ENCODE assay signal across 27 mouse cellular contexts in the genomic region with DNA sequence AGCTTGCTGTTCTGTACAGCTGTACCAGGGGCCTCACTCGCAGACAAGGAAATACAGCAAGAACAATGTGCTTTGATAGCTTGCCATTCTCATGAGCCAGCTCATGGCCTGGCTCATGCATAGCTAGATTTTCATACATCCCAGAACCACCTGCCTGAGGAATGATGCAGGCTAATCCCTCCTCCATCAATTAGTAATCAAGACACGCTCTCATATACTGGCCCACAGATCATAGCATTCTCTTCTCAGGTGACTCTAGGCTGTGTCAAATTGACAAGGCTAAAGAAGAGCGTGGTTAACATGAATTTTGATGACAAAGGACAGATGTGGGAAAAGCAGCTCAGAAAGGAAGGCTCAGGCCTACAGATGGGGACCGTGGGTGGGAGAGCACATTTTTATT.
DNase-seq lines count a peak whose midpoint lies in the region; ATAC-seq and TF ChIP-seq lines count a peak whose summit lies in the region.
"Had no signal": no experiment of that assay in that cellular context is flagged by ENCODE, and none has a peak within 500 bp of the region (broad histone marks: within the 10 kb centered on the region; RNA-seq: fewer than 3 reads in every experiment).

No protein-coding gene starts in this region.

- H3K4me2 ChIP-seq in hindbrain, embryonic 15.5 days = no peak overlapping the region
- H3K4me2 ChIP-seq in hindbrain, postnatal 0 days (ENCODE audit: low read depth, low read length) = no peak overlapping the region
- no peak overlapping the region for H3K4me2 ChIP-seq in midbrain, embryonic 12.5 days (replicated peaks)
- H3K4me2 ChIP-seq in midbrain, embryonic 15.5 days = no peak overlapping the region
- H3K4me2 ChIP-seq: forebrain, embryonic 13.5 days; heart, embryonic 11.5 days; hindbrain, embryonic 13.5 days had no signal

- H3K9ac ChIP-seq in hindbrain, embryonic 15.5 days = no peak overlapping the region
- no peak overlapping the region for H3K9ac ChIP-seq in hindbrain, postnatal 0 days (replicated peaks; ENCODE audit: low read length)
- H3K9ac ChIP-seq in midbrain, embryonic 12.5 days (replicated peaks) = no peak overlapping the region
- no peak overlapping the region for H3K9ac ChIP-seq in midbrain, embryonic 15.5 days
- H3K9ac ChIP-seq: forebrain, embryonic 13.5 days; hindbrain, embryonic 13.5 days had no signal

- H3K9me3 ChIP-seq in hindbrain, embryonic 15.5 days = no peaks in the 10 kb centered on the region
- no peaks in the 10 kb centered on the region for H3K9me3 ChIP-seq in hindbrain, postnatal 0 days (ENCODE audit: low read length)
- H3K9me3 ChIP-seq in midbrain, embryonic 12.5 days = no peaks in the 10 kb centered on the region
- no peaks in the 10 kb centered on the region for H3K9me3 ChIP-seq in midbrain, embryonic 15.5 days
- H3K9me3 ChIP-seq in embryonic facial prominence, embryonic 10.5 days = no peaks in the 10 kb centered on the region
- H3K9me3 ChIP-seq: forebrain, embryonic 10.5 days; forebrain, embryonic 13.5 days; G1E; hindbrain, embryonic 13.5 days had no signal

- 80% methylated on average over 4 of the region's 4 CpGs for WGBS in hindbrain, embryonic 15.5 days
- WGBS in hindbrain, postnatal 0 days = 76% methylated on average over 4 of the region's 4 CpGs
- 77% methylated on average over 4 of the region's 4 CpGs for WGBS in midbrain, embryonic 12.5 days
- WGBS in midbrain, embryonic 15.5 days = 69% methylated on average over 4 of the region's 4 CpGs
- 88% methylated on average over 4 of the region's 4 CpGs for WGBS in embryonic facial prominence, embryonic 10.5 days

- no peaks in the 10 kb centered on the region for H3K36me3 ChIP-seq in hindbrain, embryonic 15.5 days
- no peaks in the 10 kb centered on the region for H3K36me3 ChIP-seq in hindbrain, postnatal 0 days (ENCODE audit: insufficient read depth, low read length)
- H3K36me3 ChIP-seq in midbrain, embryonic 12.5 days = no peaks in the 10 kb centered on the region
- H3K36me3 ChIP-seq in midbrain, embryonic 15.5 days (replicated peaks) = no peaks in the 10 kb centered on the region
- no peaks in the 10 kb centered on the region for H3K36me3 ChIP-seq in embryonic facial prominence, embryonic 10.5 days (replicated peaks)
- H3K36me3 ChIP-seq: forebrain, embryonic 10.5 days; G1E; hindbrain, embryonic 13.5 days had no signal

- no peak overlapping the region for H3K27ac ChIP-seq in hindbrain, embryonic 15.5 days (replicated peaks)
- H3K27ac ChIP-seq in hindbrain, postnatal 0 days = no peak overlapping the region
- H3K27ac ChIP-seq in midbrain, embryonic 12.5 days (replicated peaks) = no peak overlapping the region
- H3K27ac ChIP-seq in midbrain, embryonic 15.5 days = no peak overlapping the region
- no peak overlapping the region for H3K27ac ChIP-seq in embryonic facial prominence, embryonic 10.5 days (replicated peaks)
- H3K27ac ChIP-seq: forebrain, embryonic 10.5 days; forebrain, embryonic 13.5 days; gastrocnemius, adult 2 months; hindbrain, embryonic 13.5 days had no signal

- H3K27me3 ChIP-seq in hindbrain, embryonic 15.5 days = no peaks in the 10 kb centered on the region
- H3K27me3 ChIP-seq in hindbrain, postnatal 0 days (ENCODE audit: insufficient read depth, low read length) = no peaks in the 10 kb centered on the region
- H3K27me3 ChIP-seq in midbrain, embryonic 12.5 days = no peaks in the 10 kb centered on the region; the same call in 1 of the 2 replicates
- H3K27me3 ChIP-seq in midbrain, embryonic 15.5 days (replicated peaks) = no peaks in the 10 kb centered on the region
- H3K27me3 ChIP-seq in embryonic facial prominence, embryonic 10.5 days (replicated peaks; ENCODE audit: low read depth, poor library complexity, severe bottlenecking) = no peaks in the 10 kb centered on the region
- H3K27me3 ChIP-seq: CH12.LX; forebrain, embryonic 13.5 days; hindbrain, embryonic 13.5 days had no signal

- no peaks in the 10 kb centered on the region for H3K4me1 ChIP-seq in hindbrain, embryonic 15.5 days (replicated peaks)
- no peaks in the 10 kb centered on the region for H3K4me1 ChIP-seq in hindbrain, postnatal 0 days (ENCODE audit: insufficient read depth, low read length)
- H3K4me1 ChIP-seq in midbrain, embryonic 12.5 days = no peaks in the 10 kb centered on the region
- no peaks in the 10 kb centered on the region for H3K4me1 ChIP-seq in midbrain, embryonic 15.5 days
- no peaks in the 10 kb centered on the region for H3K4me1 ChIP-seq in embryonic facial prominence, embryonic 10.5 days
- H3K4me1 ChIP-seq: forebrain, embryonic 10.5 days; forebrain, embryonic 13.5 days had no signal

- TF ChIP-seq CTCF in hindbrain, postnatal 0 days (IDR thresholded peaks at IDR 0.05; ENCODE audit: low read depth) = no peak

- no peak overlapping the region for H3K4me3 ChIP-seq in hindbrain, embryonic 15.5 days
- H3K4me3 ChIP-seq in hindbrain, postnatal 0 days (ENCODE audit: low read length) = no peak overlapping the region
- no peak overlapping the region for H3K4me3 ChIP-seq in midbrain, embryonic 12.5 days
- H3K4me3 ChIP-seq in midbrain, embryonic 15.5 days = no peak overlapping the region
- no peak overlapping the region for H3K4me3 ChIP-seq in embryonic facial prominence, embryonic 10.5 days
- H3K4me3 ChIP-seq: forebrain, embryonic 10.5 days; forebrain, embryonic 13.5 days; gastrocnemius, adult 2 months; hindbrain, embryonic 13.5 days had no signal

- DNase-seq in hindbrain, postnatal 0 days (ENCODE audit: low spot score) = no peak
- peak; percentile 6 for DNase-seq in brain, adult 2 months (ENCODE audit: low read depth, low spot score)
- DNase-seq in left cerebral cortex, postnatal 25 days (ENCODE audit: low spot score in 2 of 2) = no peak
- DNase-seq in embryonic facial prominence, embryonic 10.5 days (ENCODE audit: low spot score) = no peak
- no peak for DNase-seq in lung, postnatal 4 days
- DNase-seq: adrenal gland, postnatal 10 days; adrenal gland, postnatal 36 days; B cell, adult 2 months; cerebellum, adult 11-12 months; cerebellum, adult 8-10 months; cerebellum, postnatal 10 days; cerebellum, postnatal 36 days; embryo, embryonic 11 days; gastrocnemius, adult 2 months; gastrocnemius, postnatal 14 days; heart, adult 11 months had no signal

- peak; percentile 30; the same call in 1 of the 2 replicates for ATAC-seq in hindbrain, embryonic 15.5 days (ENCODE audit: low FRiP score, low read depth)
- ATAC-seq in hindbrain, postnatal 0 days = no peak
- 0 out of 2 replicates have a peak, but pooled peaks have one; percentile 35 for ATAC-seq in midbrain, embryonic 12.5 days (ENCODE audit: low FRiP score, low read depth)
- ATAC-seq in midbrain, embryonic 15.5 days (replicated peaks) = peak; percentile 59; the same call in 1 of the 2 replicates
- ATAC-seq: forebrain, embryonic 13.5 days; forebrain, embryonic 16.5 days; Patski had no signal

- intact Hi-C loops in left cerebral cortex, postnatal 25 days (cut with DNase I) = no loop called here
